Mouse (Mus musculus): ENCODE data around the gene Prkcg.

The Prkcg gene

DNA sequence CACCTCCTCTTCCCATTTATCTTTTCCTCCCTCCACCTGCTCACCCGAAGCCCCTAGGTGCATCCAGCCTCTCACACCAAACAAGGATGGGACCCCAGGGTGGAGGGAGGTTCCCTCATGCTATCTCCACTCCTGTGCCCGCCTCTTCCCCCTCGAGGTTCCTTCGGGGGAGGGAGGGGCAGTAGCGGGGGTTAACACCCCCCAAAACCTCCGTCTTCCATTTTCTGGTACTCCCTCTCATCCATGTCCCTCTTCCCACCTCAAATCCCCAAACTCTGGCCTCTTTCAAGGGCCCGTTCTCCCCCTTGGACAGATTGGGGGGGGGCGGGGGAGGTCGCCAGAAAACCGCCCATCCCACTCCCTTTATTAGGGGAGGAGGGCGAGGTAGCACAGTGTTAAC lies 78.6 kb downstream of the Prkcg start:
- no peak for DNase-seq

DNA sequence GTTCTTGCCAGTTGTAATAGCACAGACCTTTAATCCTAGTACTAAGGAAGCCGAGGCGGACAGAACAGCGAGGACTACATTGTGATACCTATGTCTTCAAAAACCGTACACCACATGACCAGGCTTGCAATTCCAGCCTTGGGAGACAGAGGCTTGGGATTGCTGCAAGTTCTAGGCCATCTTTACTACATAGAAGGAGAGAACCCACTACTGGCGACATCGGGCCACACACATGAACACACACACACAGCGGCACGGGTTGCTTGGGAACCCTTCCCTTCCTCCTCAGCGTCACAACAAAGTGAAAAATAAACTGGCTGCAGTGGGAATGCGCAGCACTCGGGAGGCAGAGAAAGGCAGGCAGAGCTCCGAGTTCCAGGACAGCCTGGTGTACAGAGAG lies 79.3 kb downstream of the Prkcg start:
- no peak for DNase-seq

DNA sequence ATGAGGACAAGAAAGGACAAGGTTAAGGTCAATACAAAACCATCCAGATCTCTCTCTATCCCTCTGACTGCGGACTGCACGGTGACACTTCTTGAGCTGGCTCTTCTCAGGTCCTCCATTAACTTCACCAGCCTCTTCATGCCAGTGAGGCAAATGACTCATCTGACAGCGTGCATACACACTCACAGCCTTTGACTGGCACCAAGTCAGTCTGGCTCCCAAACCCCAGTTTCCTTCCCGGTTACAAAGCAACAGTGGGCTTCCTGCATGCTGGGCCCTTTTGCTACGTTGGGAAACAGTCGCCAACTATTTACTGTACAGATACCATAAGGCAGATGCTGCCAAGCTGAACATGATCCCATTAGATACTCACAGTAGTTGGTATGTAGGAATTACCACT lies 80.2 kb downstream of the Prkcg start:
- DNase-seq, result no peak

DNA sequence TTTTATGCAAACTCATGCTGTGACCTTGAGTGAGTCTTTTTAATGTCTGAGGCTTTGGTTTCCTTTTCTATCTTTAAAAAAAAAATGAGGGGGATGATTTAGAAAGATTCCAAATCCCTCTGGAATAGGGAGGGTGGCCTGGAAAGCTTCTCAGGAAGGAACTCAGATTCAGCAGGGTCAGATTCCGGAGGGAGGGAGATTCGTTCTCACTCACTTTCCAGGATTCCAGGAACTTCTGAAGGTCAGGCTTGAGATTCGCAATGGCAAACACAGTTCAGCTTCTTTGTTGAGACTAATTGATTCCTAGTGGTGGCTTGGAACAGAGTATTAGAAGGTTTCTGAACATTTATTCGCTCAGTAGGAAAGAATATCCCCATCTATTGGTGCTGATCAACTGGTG lies 81.4 kb downstream of the Prkcg start:
- no peak for DNase-seq

DNA sequence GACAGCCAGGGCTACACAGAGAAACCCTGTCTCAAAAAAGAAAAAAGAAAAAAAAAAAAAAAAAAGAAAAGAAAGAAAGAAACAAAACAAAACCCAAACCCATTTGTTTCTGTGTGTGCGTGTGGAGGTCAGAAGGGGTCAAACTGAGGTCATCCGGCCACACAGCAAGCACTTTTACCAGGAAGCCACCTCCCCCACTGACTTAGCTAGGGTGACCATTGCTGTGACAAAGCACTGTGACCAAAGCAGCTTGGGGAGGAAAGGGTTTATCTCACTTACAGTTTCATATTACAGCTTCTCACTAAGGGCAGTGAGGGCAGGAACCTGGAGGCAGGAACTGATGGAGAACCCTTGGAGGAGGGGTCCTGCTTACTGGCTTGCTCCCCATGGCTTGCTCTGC lies 83.4 kb downstream of the Prkcg start:
- no peak for DNase-seq

DNA sequence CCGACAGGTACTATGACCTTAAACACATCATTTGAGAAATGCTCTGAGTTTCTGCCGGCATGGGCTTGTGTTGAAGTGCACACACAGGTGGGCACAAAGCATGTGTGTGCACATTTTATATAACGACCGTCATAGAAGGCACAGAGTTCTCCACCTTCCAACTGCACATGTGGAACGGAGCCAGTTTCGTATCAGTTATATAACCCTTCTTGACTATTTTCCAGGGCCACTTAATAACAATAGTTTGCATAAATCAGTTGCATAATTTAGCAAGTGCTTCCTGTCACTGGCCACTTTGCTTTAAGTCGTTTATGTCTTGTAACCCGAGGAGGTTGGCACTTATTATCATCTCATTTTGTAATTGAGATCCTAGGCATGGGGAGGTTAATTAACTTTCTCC lies 84.8 kb downstream of the Prkcg start:
- DNase-seq, result no peak

DNA sequence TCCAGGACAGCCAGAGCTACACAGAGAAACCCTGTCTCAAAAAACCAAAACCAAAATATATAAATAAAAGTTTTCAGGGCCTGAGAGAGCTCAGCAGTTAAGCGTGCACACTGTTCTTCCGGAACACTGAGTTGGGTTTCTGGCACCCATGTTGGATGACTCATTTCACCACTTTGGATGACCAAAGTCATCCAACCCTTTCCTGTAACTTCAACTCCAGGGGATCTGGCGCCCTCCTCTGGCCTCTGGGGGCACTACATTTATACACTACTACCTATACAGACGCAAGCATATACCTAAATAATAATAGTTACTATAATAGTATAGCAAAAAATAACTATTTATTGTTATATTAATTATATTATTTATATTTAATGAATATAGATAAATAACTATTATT lies 87.9 kb downstream of the Prkcg start:
- peak; percentile 51 to 63 for DNase-seq

All from cerebellum, postnatal 36 days (tissue).